Mouse (Mus musculus) kidney, postnatal 0 days (tissue): ENCODE measurements around the gene Kctd10. TPM values are rescaled to one million over a fixed set of nuclear protein-coding genes. Genes with fewer than 3 reads are reported as not detected.

Source experiments
- ATAC-seq: fragments of 200-750 bp; cut with Nextera tagmentation; replicated peaks from 2 replicates; pipeline ENCODE4 v1.8.0; 2017; ENCODE audit warnings: low read depth, moderate number of reproducible peaks, moderate TSS enrichment, moderate library complexity; ENCODE audit not compliant: low FRiP score
- DNase-seq: peaks from one replicate; pipeline ENCODE4 v3.0.0-alpha.2; 2016; ENCODE audit warnings: low spot score
- H3K27ac ChIP-seq: fragments of 300-500 bp; sonication (generic); 2 replicates; pipeline ENCODE4 v1.5.1; 2014; ENCODE audit warnings: mild to moderate bottlenecking
- H3K27me3 ChIP-seq: fragments of 300-500 bp; sonication (generic); 2 replicates; pipeline ENCODE4 v1.6.1; 2014; ENCODE audit warnings: low read length, mixed read lengths; ENCODE audit not compliant: insufficient read depth
- H3K36me3 ChIP-seq: fragments of 300-500 bp; sonication (generic); 2 replicates; pipeline ENCODE4 v1.6.1; 2014; ENCODE audit warnings: low read length, mixed read lengths; ENCODE audit not compliant: insufficient read depth
- H3K4me1 ChIP-seq: fragments of 300-500 bp; sonication (generic); replicated peaks from 2 replicates; pipeline ENCODE4 v1.6.1; 2014; ENCODE audit warnings: antibody characterized with exemption, low read length, mixed read lengths; ENCODE audit not compliant: insufficient read depth
- H3K4me2 ChIP-seq: fragments of 300-500 bp; sonication (generic); 2 replicates; pipeline ENCODE4 v1.6.1; 2014; ENCODE audit warnings: mild to moderate bottlenecking, low read length, moderate library complexity, mixed read lengths
- H3K4me3 ChIP-seq: fragments of 300-500 bp; sonication (generic); replicated peaks from 2 replicates; pipeline ENCODE4 v1.5.1; 2014; ENCODE audit warnings: low read depth, low read length
- H3K9ac ChIP-seq: fragments of 300-500 bp; sonication (generic); 2 replicates; pipeline ENCODE4 v1.6.1; 2014; ENCODE audit warnings: low read depth, low read length
- H3K9me3 ChIP-seq: fragments of 300-500 bp; sonication (generic); replicated peaks from 2 replicates; pipeline ENCODE4 v1.6.1; 2016; ENCODE audit warnings: low read length, inconsistent platforms, mixed read lengths
- CTCF ChIP-seq: IDR thresholded peaks from 2 replicates; pipeline ENCODE4 v1.5.1; 2016; ENCODE audit warnings: antibody characterized with exemption, low read depth, mild to moderate bottlenecking, moderate library complexity
- WGBS: fragments of 180-500 bp; shearing (Covaris S2); extraction: QIAGEN DNeasy Blood & Tissue Kit; methylation state at CpG from one replicate; pipeline ENCODE4 v1.1.7; 2014; 5-methylcytosine and 5-hydroxymethylcytosine counted together
- polyA plus RNA-seq: library from polyadenylated mRNA; unstranded; fragments of >200 nt; fragmentation: Nextera tagmentation; extraction: Ambion mirVana; gene quantifications from 2 replicates; pipeline ENCODE4 v1.2.1, GENCODE M21; 2015

The Kctd10 gene
- polyA plus RNA-seq, 1 experiment from 2014 or later, result 80.5 TPM

- H3K9me3 ChIP-seq, result no peaks in the 10 kb centered on the region
- H3K9ac ChIP-seq, result 0 out of 2 replicates have a peak overlapping the region, but pooled peaks have one; percentile 10
- H3K4me2 ChIP-seq, result 0 out of 2 replicates have a peak overlapping the region, but pooled peaks have one; percentile 11
- ATAC-seq (peak; percentile 34; the same call in 1 of the 2 replicates), DNase-seq (peak; percentile 96)
- 37% methylated on average over 9 of the region's 9 CpGs for WGBS
- H3K4me3 ChIP-seq, result no peak overlapping the region
- no peaks in the 10 kb centered on the region for H3K27me3 ChIP-seq
- peaks cover 32% of the 10 kb centered on the region for H3K4me1 ChIP-seq
- H3K36me3 ChIP-seq, result peaks cover 55% of the 10 kb centered on the region
- peak overlapping the region; percentile 67 for H3K27ac ChIP-seq
- no peak for TF ChIP-seq CTCF
Observed at GRCm38 (mm10) chr5:114370371-114370776, 9.9 kb downstream of the Kctd10 start.

GRCm38 (mm10) chr5:114369921-114370320 is 10.4 kb downstream of the Kctd10 start:
- peaks cover 55% of the 10 kb centered on the region for H3K36me3 ChIP-seq
- TF ChIP-seq CTCF, result no peak
- H3K27me3 ChIP-seq, result no peaks in the 10 kb centered on the region
- WGBS, result 59% methylated on average over 9 of the region's 9 CpGs
- DNase-seq (no peak), ATAC-seq (no peak)
- H3K4me1 ChIP-seq, result peaks cover 32% of the 10 kb centered on the region
- H3K9ac ChIP-seq, result 0 out of 2 replicates have a peak overlapping the region, but pooled peaks have one; percentile 18
- no peaks in the 10 kb centered on the region for H3K9me3 ChIP-seq
- H3K27ac ChIP-seq, result peak overlapping the region; percentile 67
- no peak overlapping the region for H3K4me3 ChIP-seq
- peak overlapping the region; percentile 18; the same call in 1 of the 2 replicates for H3K4me2 ChIP-seq

- H3K4me3 ChIP-seq, result no peak overlapping the region
- ATAC-seq, result no peak
- peaks cover 59% of the 10 kb centered on the region for H3K36me3 ChIP-seq
- no peaks in the 10 kb centered on the region for H3K27me3 ChIP-seq
- no peak for DNase-seq
- H3K4me1 ChIP-seq, result peaks cover 32% of the 10 kb centered on the region
- H3K4me2 ChIP-seq, result no peak overlapping the region
- no peak overlapping the region for H3K9ac ChIP-seq
- no peak overlapping the region for H3K27ac ChIP-seq
- H3K9me3 ChIP-seq, result no peaks in the 10 kb centered on the region
- WGBS, result 84% methylated on average over 16 of the region's 16 CpGs
- TF ChIP-seq CTCF, result no peak
Observed at GRCm38 (mm10) chr5:114368803-114369496, 11.4 kb downstream of the Kctd10 start.

- Histone ChIP-seq H3K27ac (no peak overlapping the region), H3K4me1 (peaks cover 28% of the 10 kb centered on the region), H3K36me3 (peaks cover 61% of the 10 kb centered on the region), H3K9ac (no peak overlapping the region), H3K4me3 (no peak overlapping the region), H3K9me3 (no peaks in the 10 kb centered on the region), H3K4me2 (no peak overlapping the region), H3K27me3 (no peaks in the 10 kb centered on the region)
- WGBS, result 43% methylated on average over 14 of the region's 14 CpGs
- DNase-seq, result no peak
- ATAC-seq, result no peak
- TF ChIP-seq CTCF, result no peak
Observed at GRCm38 (mm10) chr5:114368121-114368520, 12.2 kb downstream of the Kctd10 start.

GRCm38 (mm10) chr5:114365043-114365752 is 15.1 kb downstream of the Kctd10 start:
- H3K4me2 ChIP-seq, result no peak overlapping the region
- H3K27ac ChIP-seq, result 0 out of 2 replicates have a peak overlapping the region, but pooled peaks have one; percentile 13
- no peak overlapping the region for H3K4me3 ChIP-seq
- DNase-seq (peak; percentile 39), ATAC-seq (no peak)
- no peak overlapping the region for H3K9ac ChIP-seq
- peaks cover 80% of the 10 kb centered on the region for H3K36me3 ChIP-seq
- no peaks in the 10 kb centered on the region for H3K9me3 ChIP-seq
- no peaks in the 10 kb centered on the region for H3K27me3 ChIP-seq
- no peak for TF ChIP-seq CTCF
- WGBS, result 71% methylated on average over 23 of the region's 23 CpGs
- peaks cover 9% of the 10 kb centered on the region for H3K4me1 ChIP-seq

GRCm38 (mm10) chr5:114360968-114361367 is 19.3 kb downstream of the Kctd10 start:
- no peak for TF ChIP-seq CTCF
- H3K9me3 ChIP-seq, result no peaks in the 10 kb centered on the region
- H3K4me3 ChIP-seq, result no peak overlapping the region
- peaks cover 51% of the 10 kb centered on the region for H3K36me3 ChIP-seq
- no peak overlapping the region for H3K27ac ChIP-seq
- DNase-seq, result no peak
- ATAC-seq, result no peak
- H3K9ac ChIP-seq, result no peak overlapping the region
- H3K4me2 ChIP-seq, result no peak overlapping the region
- H3K4me1 ChIP-seq, result 0 out of 2 replicates have a peak, but pooled peaks cover 6% of the 10 kb centered on the region
- WGBS, result 88% methylated on average over 15 of the region's 15 CpGs
- H3K27me3 ChIP-seq, result no peaks in the 10 kb centered on the region
